Mouse (Mus musculus) kidney, embryonic 14.5 days (tissue): Measurements from ENCODE around the gene Nckipsd. TPM values are rescaled to one million over a fixed set of nuclear protein-coding genes. Genes with fewer than 3 reads are reported as not detected.
A peak's percentile ranks its signal among the peaks of the same experiment; 100 is the strongest.

Experiments used
- ATAC-seq: fragments of 200-750 bp; cut with Nextera tagmentation; 2 replicates; pipeline ENCODE4 v1.8.0; 2017; ENCODE audit warnings: moderate number of reproducible peaks, mild to moderate bottlenecking, moderate TSS enrichment, moderate library complexity; ENCODE audit not compliant: low FRiP score, low TSS enrichment
- H3K27ac ChIP-seq: fragments of 300-500 bp; sonication (generic); 2 replicates; pipeline ENCODE4 v1.5.1; 2014; ENCODE audit warnings: low read depth, mild to moderate bottlenecking, low read length, moderate library complexity, mixed read lengths
- H3K27me3 ChIP-seq: fragments of 300-500 bp; sonication (generic); 2 replicates; pipeline ENCODE4 v1.6.1; 2014; ENCODE audit warnings: mild to moderate bottlenecking, low read length; ENCODE audit not compliant: control insufficient read depth, insufficient read depth
- H3K36me3 ChIP-seq: fragments of 300-500 bp; sonication (generic); 2 replicates; pipeline ENCODE4 v1.6.1; 2014; ENCODE audit warnings: low read length, mixed read lengths; ENCODE audit not compliant: control insufficient read depth, insufficient read depth
- H3K4me1 ChIP-seq: fragments of 300-500 bp; sonication (generic); 2 replicates; pipeline ENCODE4 v1.6.1; 2014; ENCODE audit warnings: low read length, mixed read lengths; ENCODE audit not compliant: control insufficient read depth, insufficient read depth
- H3K4me2 ChIP-seq: fragments of 300-500 bp; sonication (generic); replicated peaks from 2 replicates; pipeline ENCODE4 v1.6.1; 2014; ENCODE audit warnings: low read depth, mild to moderate bottlenecking, low read length
- H3K4me3 ChIP-seq: fragments of 300-500 bp; sonication (generic); 2 replicates; pipeline ENCODE4 v1.5.1; 2014; ENCODE audit warnings: mild to moderate bottlenecking, low read length
- H3K9ac ChIP-seq: fragments of 300-500 bp; sonication (generic); 2 replicates; pipeline ENCODE4 v1.6.1; 2014; ENCODE audit warnings: low read depth, mild to moderate bottlenecking, low read length, moderate library complexity
- H3K9me3 ChIP-seq: fragments of 300-500 bp; sonication (generic); 2 replicates; pipeline ENCODE4 v1.6.1; 2016; ENCODE audit warnings: low read length; ENCODE audit not compliant: control insufficient read depth
- WGBS: fragments of 180-500 bp; shearing (Covaris S2); extraction: QIAGEN DNeasy Blood & Tissue Kit; methylation state at CpG from one replicate; pipeline ENCODE4 v1.1.7; 2014; 5-methylcytosine and 5-hydroxymethylcytosine counted together
- polyA plus RNA-seq: library from polyadenylated mRNA; unstranded; fragments of >200 nt; fragmentation: Nextera tagmentation; extraction: Ambion mirVana; gene quantifications from 2 replicates; pipeline ENCODE4 v1.2.1, GENCODE M21; 2014

Nckipsd gene
- polyA plus RNA-seq, 1 experiment from 2014 or later = 21.7 TPM

DNA sequence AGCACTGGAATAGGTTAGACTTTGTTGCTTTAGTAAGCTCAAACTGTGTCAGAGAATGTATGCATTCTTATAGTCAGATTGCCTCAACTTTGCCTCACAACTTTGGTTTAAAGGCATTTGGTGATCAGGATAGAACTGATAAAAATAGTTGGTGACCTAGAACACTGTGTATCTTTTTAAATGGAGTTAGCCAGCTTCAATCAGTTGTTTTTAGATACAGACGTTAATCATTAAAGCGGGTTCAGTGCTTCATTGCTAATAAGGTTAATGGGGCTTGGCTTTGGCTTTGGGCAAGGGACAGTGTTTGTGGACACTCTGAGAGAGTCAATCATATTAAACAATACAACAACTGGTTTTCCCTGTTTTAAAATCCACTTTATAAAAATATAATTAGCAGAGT is 12.9 kb upstream of the Nckipsd start:
- peaks cover 45% of the 10 kb centered on the region for H3K4me1 ChIP-seq
- WGBS = 39% methylated on average over 2 of the region's 2 CpGs
- no peak for ATAC-seq

DNA sequence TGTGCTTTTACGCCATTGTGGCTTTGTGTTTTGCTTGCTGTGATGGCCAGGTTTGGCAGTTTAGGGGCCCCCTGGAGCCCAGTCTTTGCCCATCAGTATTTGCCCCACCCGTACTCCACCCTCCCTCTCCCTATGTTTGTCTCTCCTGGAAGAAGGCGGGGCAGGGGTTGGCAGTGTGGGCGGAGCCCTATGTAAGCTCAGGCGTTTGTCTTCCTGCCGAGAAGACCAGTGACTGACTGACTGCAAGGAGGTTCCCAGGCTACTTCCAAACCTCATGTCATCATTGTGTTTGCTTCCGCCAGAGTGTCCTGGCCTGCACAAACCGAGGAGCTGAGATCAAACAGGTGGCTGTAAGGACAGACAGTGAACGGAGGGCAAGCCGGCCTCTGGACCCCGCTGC is 12.4 kb upstream of the Nckipsd start:
- H3K9ac ChIP-seq = 0 out of 2 replicates have a peak overlapping the region, but pooled peaks have one; percentile 34
- peak overlapping the region; percentile 51; the same call in 1 of the 2 replicates for H3K27ac ChIP-seq
- peak overlapping the region; percentile 26 for H3K4me2 ChIP-seq
- peak; percentile 68 for ATAC-seq
- 25% methylated on average over 11 of the region's 11 CpGs for WGBS
- no peak overlapping the region; the same call in 1 of the 2 replicates for H3K4me3 ChIP-seq
- H3K9me3 ChIP-seq = no peaks in the 10 kb centered on the region
- peaks cover 45% of the 10 kb centered on the region for H3K4me1 ChIP-seq
- H3K36me3 ChIP-seq = peaks cover 49% of the 10 kb centered on the region
- H3K27me3 ChIP-seq = no peaks in the 10 kb centered on the region

More for the DNA sequence above, 12.9 kb upstream of the Nckipsd start:
- Histone ChIP-seq H3K36me3 (peaks cover 48% of the 10 kb centered on the region), H3K27ac (peak overlapping the region; percentile 51; the same call in 1 of the 2 replicates), H3K27me3 (no peaks in the 10 kb centered on the region), H3K4me2 (peak overlapping the region; percentile 26), H3K4me3 (no peak overlapping the region), H3K9ac (no peak overlapping the region), H3K9me3 (no peaks in the 10 kb centered on the region)

DNA sequence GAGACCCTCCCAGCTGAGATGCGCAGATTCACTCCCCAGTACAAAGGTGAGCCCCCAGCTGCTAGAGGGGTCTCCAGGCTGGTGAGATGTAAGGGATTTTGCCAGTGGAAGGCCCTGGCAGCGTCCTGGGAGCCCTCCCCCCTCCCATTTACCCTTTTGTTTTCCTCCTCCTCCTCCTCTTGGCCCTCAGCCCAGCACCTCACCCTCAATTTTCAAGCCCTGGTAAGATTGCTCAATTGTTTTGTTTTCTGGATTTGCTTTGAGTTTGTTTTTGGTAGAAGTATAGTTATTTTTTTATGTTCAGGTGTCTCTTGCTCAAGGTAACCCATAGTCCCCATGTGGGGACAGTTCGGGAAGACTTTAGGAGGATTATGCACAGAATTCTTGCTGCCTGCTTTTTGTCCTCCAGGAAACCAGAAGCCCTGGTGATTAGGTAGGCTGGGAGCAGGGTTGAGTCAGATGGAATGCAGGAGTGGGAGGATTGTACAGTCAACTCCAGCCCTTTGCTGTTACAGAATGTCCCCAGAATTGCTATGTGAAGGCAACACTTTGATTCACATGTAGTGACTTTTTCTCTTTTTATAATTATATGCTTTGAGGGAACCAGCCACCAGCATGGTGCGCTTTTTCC is 11.7 kb upstream of the Nckipsd start:
- Histone ChIP-seq H3K4me1 (peaks cover 45% of the 10 kb centered on the region), H3K27ac (peak overlapping the region; percentile 51; the same call in 1 of the 2 replicates), H3K27me3 (no peaks in the 10 kb centered on the region), H3K36me3 (peaks cover 53% of the 10 kb centered on the region), H3K4me2 (no peak overlapping the region), H3K9me3 (no peaks in the 10 kb centered on the region), H3K9ac (no peak overlapping the region), H3K4me3 (no peak overlapping the region; the same call in 1 of the 2 replicates)
- WGBS = 77% methylated on average over 4 of the region's 4 CpGs
- no peak for ATAC-seq

DNA sequence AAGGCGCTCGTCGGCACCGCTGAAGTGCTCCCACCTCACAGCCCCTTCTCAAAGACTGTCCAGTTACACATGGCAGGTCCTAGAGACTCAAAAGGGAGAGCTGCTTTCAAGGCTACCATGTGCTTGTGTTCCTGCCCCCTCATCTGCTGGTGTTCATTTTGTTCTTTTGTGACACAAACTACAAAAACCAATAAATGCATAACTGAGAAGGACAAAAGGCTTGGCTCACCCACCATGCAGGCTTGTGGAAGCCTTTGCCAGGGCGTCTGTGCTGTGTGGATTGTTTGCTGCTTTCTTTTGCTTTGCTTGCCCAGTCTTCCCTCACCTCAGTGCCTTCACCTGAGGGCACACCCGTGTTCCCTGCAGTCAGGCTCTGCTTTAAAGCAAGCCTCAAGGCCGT is 10.7 kb upstream of the Nckipsd start:
- Histone ChIP-seq H3K27ac (no peak overlapping the region), H3K9me3 (no peaks in the 10 kb centered on the region), H3K4me2 (no peak overlapping the region), H3K4me1 (peaks cover 40% of the 10 kb centered on the region), H3K9ac (no peak overlapping the region), H3K36me3 (peaks cover 63% of the 10 kb centered on the region), H3K27me3 (no peaks in the 10 kb centered on the region), H3K4me3 (no peak overlapping the region)
- ATAC-seq = no peak
- WGBS = 89% methylated on average over 7 of the region's 7 CpGs

DNA sequence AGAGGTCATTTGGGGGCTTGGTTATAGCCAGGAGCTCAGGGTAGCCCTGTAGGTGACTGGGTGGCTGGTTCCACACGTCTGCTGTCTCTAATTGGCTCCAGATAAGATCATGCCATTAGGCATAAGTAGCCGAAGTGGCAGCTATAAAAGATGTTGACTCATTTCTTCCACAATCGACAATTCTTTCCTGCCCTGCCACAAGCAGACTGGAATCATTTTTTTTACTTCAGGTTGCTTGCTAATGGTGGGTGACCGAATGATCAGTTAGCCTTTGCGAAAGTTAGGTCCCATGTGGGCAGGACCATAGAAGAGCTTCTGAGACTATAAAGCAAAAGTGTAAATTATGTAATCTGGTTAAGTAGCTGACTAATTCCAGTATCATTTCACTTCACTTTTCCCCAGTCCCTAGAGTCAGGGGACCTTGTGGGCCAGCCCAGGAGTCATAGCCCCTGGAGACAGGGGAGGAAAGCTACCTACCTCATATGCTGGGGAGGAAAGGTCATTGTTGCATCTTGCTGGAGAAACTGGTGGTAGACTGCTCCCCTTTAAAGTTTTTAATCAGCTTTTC is 9.6 kb upstream of the Nckipsd start:
- Histone ChIP-seq H3K27me3 (no peaks in the 10 kb centered on the region), H3K4me2 (no peak overlapping the region), H3K4me1 (peaks cover 30% of the 10 kb centered on the region), H3K9me3 (no peaks in the 10 kb centered on the region), H3K4me3 (no peak overlapping the region), H3K36me3 (peaks cover 72% of the 10 kb centered on the region), H3K27ac (no peak overlapping the region), H3K9ac (no peak overlapping the region)
- 71% methylated on average over 5 of the region's 5 CpGs for WGBS
- no peak for ATAC-seq

DNA sequence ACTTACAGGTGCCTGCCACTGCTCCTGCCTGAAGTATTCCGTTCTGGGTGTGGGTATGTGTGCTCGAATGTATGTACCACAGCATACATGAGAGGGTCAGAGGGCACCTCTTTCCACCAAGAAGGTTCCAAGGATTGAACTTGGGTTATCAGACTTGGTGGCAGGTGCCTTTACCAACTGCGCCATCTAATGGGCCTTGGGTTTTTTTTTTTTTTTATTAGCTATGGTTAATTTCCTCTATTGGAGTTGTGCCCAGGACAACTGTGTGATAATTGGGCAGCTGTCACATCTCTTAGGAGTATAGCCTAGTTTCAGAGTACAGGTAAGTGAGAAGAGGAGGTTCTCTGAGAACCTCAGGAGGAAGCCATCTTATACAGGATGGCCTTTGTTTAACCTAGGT is 8.6 kb upstream of the Nckipsd start:
- Histone ChIP-seq H3K27ac (no peak overlapping the region), H3K9me3 (no peaks in the 10 kb centered on the region), H3K4me2 (no peak overlapping the region), H3K36me3 (peaks cover 81% of the 10 kb centered on the region), H3K27me3 (no peaks in the 10 kb centered on the region), H3K9ac (no peak overlapping the region), H3K4me3 (no peak overlapping the region), H3K4me1 (peaks cover 21% of the 10 kb centered on the region)
- ATAC-seq = no peak
- 86% methylated on average over 3 of the region's 3 CpGs for WGBS

DNA sequence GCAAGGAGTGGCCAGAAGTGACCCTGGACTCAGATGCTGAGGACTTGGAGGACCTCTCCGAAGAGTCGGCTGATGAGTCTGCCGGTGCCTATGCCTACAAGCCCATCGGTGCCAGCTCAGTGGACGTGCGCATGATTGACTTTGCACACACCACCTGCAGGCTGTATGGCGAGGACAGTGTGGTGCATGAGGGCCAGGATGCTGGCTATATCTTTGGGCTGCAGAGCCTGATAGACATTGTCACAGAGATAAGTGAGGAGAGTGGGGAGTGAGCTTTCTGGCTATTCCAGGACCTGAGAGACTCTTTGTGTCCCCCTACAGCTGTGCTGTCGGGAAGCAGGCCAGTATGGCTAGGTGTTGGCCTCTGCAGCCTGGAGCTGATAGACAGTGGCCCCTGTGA is 2.4 kb upstream of the Nckipsd start:
- Histone ChIP-seq H3K4me3 (no peak overlapping the region), H3K4me2 (no peak overlapping the region), H3K36me3 (peaks cover 63% of the 10 kb centered on the region), H3K27ac (no peak overlapping the region), H3K27me3 (no peaks in the 10 kb centered on the region), H3K4me1 (peaks cover 10% of the 10 kb centered on the region), H3K9me3 (no peaks in the 10 kb centered on the region), H3K9ac (no peak overlapping the region)
- 91% methylated on average over 8 of the region's 8 CpGs for WGBS
- no peak for ATAC-seq

DNA sequence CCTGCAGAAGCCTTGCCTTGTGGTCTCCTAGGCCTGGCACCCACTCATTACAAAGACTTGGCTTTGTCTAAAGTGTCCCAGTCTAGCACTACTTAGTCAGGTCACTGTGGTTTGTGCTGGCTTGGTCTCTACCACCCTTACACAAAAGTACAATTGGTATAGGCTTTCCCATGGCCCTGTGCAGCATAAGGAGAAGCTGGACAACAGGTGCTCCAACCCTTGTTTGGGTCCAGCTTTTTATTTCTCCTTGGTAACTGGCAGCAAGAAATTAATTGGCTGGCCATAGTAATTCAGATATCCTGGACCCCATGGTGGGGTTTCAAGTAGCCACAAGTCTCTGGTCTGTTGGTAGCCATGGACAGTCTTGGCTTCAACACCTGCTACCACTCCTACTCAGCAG is 1.8 kb upstream of the Nckipsd start:
- H3K27me3 ChIP-seq = no peaks in the 10 kb centered on the region
- H3K4me1 ChIP-seq = peaks cover 10% of the 10 kb centered on the region
- ATAC-seq = no peak
- no peak overlapping the region for H3K27ac ChIP-seq
- no peak overlapping the region for H3K4me2 ChIP-seq
- H3K4me3 ChIP-seq = no peak overlapping the region
- peaks cover 58% of the 10 kb centered on the region for H3K36me3 ChIP-seq
- H3K9ac ChIP-seq = no peak overlapping the region
- no peaks in the 10 kb centered on the region for H3K9me3 ChIP-seq

DNA sequence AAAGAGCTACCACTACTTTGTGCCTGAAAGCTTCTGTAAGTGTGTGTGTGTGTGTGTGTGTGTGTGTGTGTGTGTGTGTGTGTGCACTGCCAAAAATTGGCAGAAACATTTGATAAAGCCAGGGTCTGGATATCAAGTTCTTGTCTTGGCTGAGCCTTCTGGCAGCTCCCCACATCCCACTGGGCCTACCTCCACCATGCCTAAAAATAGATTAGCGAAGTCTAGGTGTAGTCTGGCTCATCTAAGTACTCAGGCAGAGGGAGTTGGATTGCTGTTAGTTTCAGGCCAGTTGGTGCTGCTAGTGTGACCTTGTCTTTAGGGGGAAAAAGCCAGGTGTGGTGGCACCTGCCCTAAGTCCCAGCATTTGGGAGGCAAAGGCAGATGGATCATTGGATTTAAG is 1.3 kb upstream of the Nckipsd start:
- 91% methylated on average over 1 of the region's 1 CpGs for WGBS
- H3K27ac ChIP-seq = no peak overlapping the region
- H3K4me2 ChIP-seq = no peak overlapping the region
- no peaks in the 10 kb centered on the region for H3K9me3 ChIP-seq
- H3K27me3 ChIP-seq = no peaks in the 10 kb centered on the region
- peaks cover 10% of the 10 kb centered on the region for H3K4me1 ChIP-seq
- no peak overlapping the region for H3K9ac ChIP-seq
- ATAC-seq = no peak
- H3K4me3 ChIP-seq = no peak overlapping the region
- H3K36me3 ChIP-seq = peaks cover 58% of the 10 kb centered on the region
